Mouse (Mus musculus): ENCODE results near the gene Dgkb. TPM values are rescaled to one million over a fixed set of nuclear protein-coding genes. Genes with fewer than 3 reads are reported as not detected.

The Dgkb gene
- polyA plus RNA-seq, 1 experiment from 2014 or later, result 1.5 TPM

DNA sequence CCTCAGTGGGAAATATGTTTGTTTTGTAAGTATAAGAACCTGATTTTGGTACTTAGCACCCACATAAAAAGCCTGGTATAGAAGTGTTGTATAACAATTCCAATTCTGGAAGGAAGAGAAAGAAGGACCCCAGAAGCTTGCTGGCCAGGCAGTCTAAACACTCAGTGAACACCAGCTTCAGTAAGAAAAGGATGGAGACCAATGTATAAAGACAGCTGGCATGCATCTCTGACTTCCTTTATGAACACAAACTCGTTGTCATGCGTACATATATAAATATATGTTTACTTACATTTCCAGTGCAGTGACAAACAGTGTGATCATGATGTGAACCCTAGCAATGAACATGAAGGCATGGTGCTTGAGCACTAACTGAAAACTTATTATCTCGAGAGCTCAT lies 270.7 kb downstream of the Dgkb start:
- Histone ChIP-seq H3K9me3 (no peaks in the 10 kb centered on the region), H3K4me1 (no peaks in the 10 kb centered on the region), H3K9ac (no peak overlapping the region), H3K36me3 (no peaks in the 10 kb centered on the region), H3K27ac (no peak overlapping the region), H3K27me3 (replicated peaks) (no peaks in the 10 kb centered on the region), H3K4me3 (replicated peaks) (no peak overlapping the region), H3K4me2 (no peak overlapping the region)
- no peak for ATAC-seq (ENCODE audit: insufficient read depth, low FRiP score, low read depth)
- WGBS, result 73% methylated on average over 3 of the region's 3 CpGs

DNA sequence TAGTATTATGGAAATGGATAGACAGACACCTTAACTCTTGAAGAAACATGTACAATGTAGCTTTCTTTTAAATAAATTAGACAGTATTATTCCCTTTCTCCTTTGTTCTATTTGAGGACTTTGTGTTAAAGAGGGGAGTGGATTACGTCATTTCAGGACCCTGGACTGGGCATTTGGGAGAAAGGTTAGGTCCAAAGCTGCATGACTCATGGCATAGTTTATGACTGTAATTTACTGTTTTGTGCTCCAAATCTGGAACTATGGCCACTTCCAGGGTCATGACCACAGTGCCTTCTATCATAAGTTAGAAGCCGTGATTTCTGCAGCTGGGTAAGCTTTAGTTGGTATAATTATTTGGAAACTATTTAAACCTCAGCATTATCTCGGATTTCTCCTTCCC lies 294.4 kb downstream of the Dgkb start:
- Histone ChIP-seq H3K4me3 (replicated peaks) (no peak overlapping the region), H3K9me3 (no peaks in the 10 kb centered on the region), H3K27ac (no peak overlapping the region), H3K36me3 (no peaks in the 10 kb centered on the region), H3K4me1 (no peaks in the 10 kb centered on the region), H3K27me3 (replicated peaks) (no peaks in the 10 kb centered on the region), H3K9ac (no peak overlapping the region), H3K4me2 (no peak overlapping the region)
- 57% methylated on average over 3 of the region's 3 CpGs for WGBS
- no peak for ATAC-seq (ENCODE audit: insufficient read depth, low FRiP score, low read depth)

DNA sequence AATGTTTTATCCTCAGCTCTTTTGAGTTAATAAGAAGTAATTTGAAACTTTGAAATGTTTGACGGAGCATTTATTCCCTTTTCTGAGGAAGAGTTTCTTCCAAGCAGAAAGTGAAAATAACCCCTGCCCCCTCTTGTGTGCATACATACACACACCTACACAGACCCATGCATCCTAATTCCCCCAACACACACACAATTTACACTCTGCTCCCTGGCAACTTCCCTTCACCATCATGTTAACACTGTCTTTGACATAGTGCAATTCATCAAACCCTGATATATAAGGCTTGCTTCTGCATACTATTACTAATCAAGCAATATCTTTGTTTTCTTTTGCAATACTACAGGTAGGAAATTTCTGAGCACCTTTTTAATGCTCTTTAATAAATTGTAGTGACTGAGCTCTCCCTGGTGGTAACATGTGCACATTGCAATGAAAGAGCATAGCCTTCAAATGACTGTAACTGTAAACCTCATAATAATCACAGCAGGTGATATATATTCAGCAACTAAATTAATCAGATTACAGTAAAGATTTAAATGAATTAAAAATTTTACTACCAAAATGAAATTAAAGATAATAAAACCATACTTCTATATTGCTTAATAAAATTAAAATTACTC lies 297.6 kb downstream of the Dgkb start:
- no peak for ATAC-seq (ENCODE audit: insufficient read depth, low FRiP score, low read depth)
- no peak overlapping the region for H3K4me2 ChIP-seq
- H3K9ac ChIP-seq, result no peak overlapping the region
- H3K36me3 ChIP-seq, result no peaks in the 10 kb centered on the region
- H3K27ac ChIP-seq, result no peak overlapping the region
- H3K4me1 ChIP-seq, result no peaks in the 10 kb centered on the region
- no peak overlapping the region for H3K4me3 ChIP-seq (replicated peaks)
- H3K9me3 ChIP-seq, result no peaks in the 10 kb centered on the region
- WGBS, result 79% methylated on average over 1 of the region's 1 CpGs
- no peaks in the 10 kb centered on the region for H3K27me3 ChIP-seq (replicated peaks)

DNA sequence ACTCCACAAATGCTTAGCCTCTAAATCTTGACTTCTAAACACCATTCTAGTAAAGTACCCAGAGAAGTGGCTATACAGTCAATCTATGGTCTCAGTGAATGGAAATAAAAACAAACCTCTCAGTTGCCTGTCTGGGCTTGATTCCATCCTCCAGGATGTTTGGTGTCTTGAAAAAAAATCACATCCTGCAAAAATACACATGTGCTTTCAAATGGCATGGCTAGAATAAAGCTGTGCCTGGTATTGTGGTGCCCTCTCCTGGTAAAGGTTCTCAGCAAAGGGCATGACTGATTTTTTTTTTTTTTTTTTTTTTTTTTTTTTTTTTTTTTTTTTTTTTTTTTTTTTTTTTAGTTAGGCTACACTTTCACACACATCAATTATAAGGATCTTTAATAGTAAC lies 306.0 kb downstream of the Dgkb start:
- no peak overlapping the region for H3K9ac ChIP-seq
- no peak overlapping the region for H3K4me2 ChIP-seq
- ATAC-seq (ENCODE audit: insufficient read depth, low FRiP score, low read depth), result no peak
- H3K27ac ChIP-seq, result no peak overlapping the region
- H3K4me3 ChIP-seq (replicated peaks), result no peak overlapping the region
- no peaks in the 10 kb centered on the region for H3K36me3 ChIP-seq
- H3K9me3 ChIP-seq, result no peaks in the 10 kb centered on the region
- no peaks in the 10 kb centered on the region for H3K27me3 ChIP-seq (replicated peaks)
- no peaks in the 10 kb centered on the region for H3K4me1 ChIP-seq

DNA sequence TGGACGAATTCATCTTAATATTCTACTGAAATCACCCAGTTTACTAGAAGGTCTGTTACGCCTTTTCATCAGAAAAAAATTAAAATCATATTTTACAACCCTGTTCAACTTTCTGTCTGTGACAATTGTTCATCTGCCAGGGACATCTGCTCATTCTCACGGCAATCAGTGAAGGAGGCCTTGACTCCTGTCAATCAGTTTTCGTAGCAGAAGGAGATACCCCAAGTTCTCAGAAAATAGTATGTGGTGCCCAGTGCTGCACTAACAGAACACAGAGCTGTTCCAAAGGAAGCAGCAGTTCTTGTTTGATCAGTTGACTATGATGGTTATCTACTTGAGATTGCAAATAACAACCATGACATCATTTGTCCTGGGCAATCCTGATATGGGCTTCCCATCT lies 307.8 kb downstream of the Dgkb start:
- H3K27me3 ChIP-seq (replicated peaks), result no peaks in the 10 kb centered on the region
- H3K4me3 ChIP-seq (replicated peaks), result no peak overlapping the region
- H3K4me1 ChIP-seq, result no peaks in the 10 kb centered on the region
- no peak for ATAC-seq (ENCODE audit: insufficient read depth, low FRiP score, low read depth)
- H3K9me3 ChIP-seq, result no peaks in the 10 kb centered on the region
- H3K4me2 ChIP-seq, result no peak overlapping the region
- WGBS, result 73% methylated on average over 4 of the region's 4 CpGs
- no peaks in the 10 kb centered on the region for H3K36me3 ChIP-seq
- H3K9ac ChIP-seq, result no peak overlapping the region
- no peak overlapping the region for H3K27ac ChIP-seq

DNA sequence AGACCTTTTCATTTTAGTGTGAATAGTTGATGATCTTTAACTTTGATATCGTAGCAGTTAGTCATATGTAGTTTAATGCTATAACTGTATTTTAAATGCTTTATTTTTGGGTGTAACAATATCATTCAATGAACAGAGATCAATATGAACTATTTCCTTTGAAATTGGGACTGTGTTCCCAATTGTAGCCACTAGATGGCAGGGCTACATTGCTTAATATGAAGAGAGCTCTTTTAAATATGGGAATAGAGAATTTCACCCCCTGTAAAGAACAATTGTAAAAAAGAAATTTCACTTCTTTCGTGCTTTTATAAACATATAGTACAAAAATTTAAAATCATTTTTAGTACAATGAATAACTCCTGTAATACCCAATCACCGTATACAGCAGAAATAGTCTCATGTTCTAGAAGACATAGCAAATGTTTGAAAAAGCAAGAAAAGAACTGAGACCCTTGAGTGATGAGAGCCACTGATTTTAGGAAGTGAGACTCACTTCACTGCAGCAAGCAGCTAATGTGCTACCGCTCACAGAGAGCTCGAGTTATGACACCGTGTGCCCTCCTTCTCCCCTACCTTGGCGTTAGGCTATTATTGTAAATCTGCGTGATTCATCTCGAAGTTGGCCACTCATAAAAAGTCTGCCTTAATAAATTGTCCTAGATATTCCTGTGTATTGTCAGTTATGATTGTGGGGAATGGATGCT lies 312.8 kb downstream of the Dgkb start:
- no peaks in the 10 kb centered on the region for H3K9me3 ChIP-seq
- H3K27me3 ChIP-seq (replicated peaks), result no peaks in the 10 kb centered on the region
- 61% methylated on average over 9 of the region's 9 CpGs for WGBS
- no peak overlapping the region for H3K4me2 ChIP-seq
- no peak overlapping the region for H3K27ac ChIP-seq
- ATAC-seq (ENCODE audit: insufficient read depth, low FRiP score, low read depth), result no peak
- no peak overlapping the region for H3K9ac ChIP-seq
- H3K4me3 ChIP-seq (replicated peaks), result no peak overlapping the region
- H3K36me3 ChIP-seq, result no peaks in the 10 kb centered on the region
- H3K4me1 ChIP-seq, result no peaks in the 10 kb centered on the region

DNA sequence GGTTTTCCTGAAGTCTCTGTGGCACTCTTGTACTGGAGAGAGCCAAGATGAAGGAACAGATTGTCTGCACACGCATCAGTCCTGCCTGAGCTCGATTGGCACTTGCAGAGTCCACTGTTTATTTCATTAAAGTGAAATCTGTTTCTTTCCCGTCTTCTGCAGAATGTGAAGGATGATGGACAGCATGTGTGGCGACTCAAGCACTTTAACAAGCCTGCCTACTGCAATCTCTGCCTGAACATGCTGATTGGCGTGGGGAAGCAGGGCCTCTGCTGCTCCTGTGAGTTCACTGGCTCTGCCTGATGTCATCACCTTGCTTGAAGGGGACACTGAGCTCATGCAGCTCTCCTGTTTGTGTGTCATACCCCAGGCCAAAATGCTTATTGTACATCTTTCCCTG lies 318.9 kb downstream of the Dgkb start:
- no peak overlapping the region for H3K27ac ChIP-seq
- H3K9me3 ChIP-seq, result no peaks in the 10 kb centered on the region
- no peaks in the 10 kb centered on the region for H3K4me1 ChIP-seq
- no peaks in the 10 kb centered on the region for H3K36me3 ChIP-seq
- H3K27me3 ChIP-seq (replicated peaks), result no peaks in the 10 kb centered on the region
- no peak overlapping the region for H3K9ac ChIP-seq
- no peak overlapping the region for H3K4me2 ChIP-seq
- 59% methylated on average over 5 of the region's 5 CpGs for WGBS
- no peak for ATAC-seq (ENCODE audit: insufficient read depth, low FRiP score, low read depth)
- no peak overlapping the region for H3K4me3 ChIP-seq (replicated peaks)

DNA sequence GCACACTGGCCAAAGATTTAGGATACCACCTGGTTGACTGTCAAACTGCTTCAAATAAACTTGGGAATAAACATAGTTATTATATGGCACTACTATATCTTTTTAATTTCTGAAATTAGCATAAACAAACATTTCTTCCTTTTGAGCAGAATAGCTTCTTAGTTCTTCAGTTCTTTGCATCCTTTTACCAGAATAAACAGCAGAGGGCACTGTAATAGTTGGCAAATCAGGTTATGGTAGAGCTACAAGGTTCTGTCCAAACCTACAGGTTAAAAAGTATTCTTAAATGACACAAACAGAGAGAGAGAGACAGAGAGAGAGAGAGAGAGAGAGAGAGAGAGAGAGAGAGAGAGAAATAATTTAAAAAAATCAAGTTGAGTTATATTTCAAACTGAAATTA lies 322.5 kb downstream of the Dgkb start:
- no peak for ATAC-seq (ENCODE audit: insufficient read depth, low FRiP score, low read depth)
- Histone ChIP-seq H3K9me3 (no peaks in the 10 kb centered on the region), H3K27ac (no peak overlapping the region), H3K4me3 (replicated peaks) (no peak overlapping the region), H3K9ac (no peak overlapping the region), H3K4me1 (no peaks in the 10 kb centered on the region), H3K36me3 (no peaks in the 10 kb centered on the region), H3K4me2 (no peak overlapping the region), H3K27me3 (replicated peaks) (no peaks in the 10 kb centered on the region)

DNA sequence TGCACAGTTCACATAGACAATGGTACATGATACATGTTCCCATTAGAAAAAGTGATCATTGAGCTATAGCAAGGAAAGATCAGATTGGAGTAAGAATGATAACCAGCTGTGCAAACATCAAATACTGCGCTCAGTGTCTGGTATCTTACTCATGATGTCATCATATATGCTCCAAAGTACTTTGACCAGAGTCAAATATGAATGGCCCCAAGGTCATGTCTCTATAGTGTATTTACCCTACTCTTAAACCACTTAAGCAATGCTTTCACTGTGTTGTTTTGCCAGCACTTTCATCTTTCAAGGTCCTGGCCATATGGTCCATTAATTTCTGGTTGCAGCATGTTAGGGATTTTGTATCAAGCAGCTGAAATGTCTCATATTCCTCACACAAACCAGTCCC lies 415.1 kb downstream of the Dgkb start:
- Histone ChIP-seq H3K9ac (no peak overlapping the region), H3K27ac (no peak overlapping the region), H3K36me3 (no peaks in the 10 kb centered on the region), H3K27me3 (replicated peaks) (no peaks in the 10 kb centered on the region), H3K4me2 (no peak overlapping the region), H3K4me1 (no peaks in the 10 kb centered on the region), H3K9me3 (no peaks in the 10 kb centered on the region), H3K4me3 (replicated peaks) (no peak overlapping the region)
- peak; percentile 39; the same call in 1 of the 2 replicates for ATAC-seq (ENCODE audit: insufficient read depth, low FRiP score, low read depth)
- 45% methylated on average over 1 of the region's 1 CpGs for WGBS

DNA sequence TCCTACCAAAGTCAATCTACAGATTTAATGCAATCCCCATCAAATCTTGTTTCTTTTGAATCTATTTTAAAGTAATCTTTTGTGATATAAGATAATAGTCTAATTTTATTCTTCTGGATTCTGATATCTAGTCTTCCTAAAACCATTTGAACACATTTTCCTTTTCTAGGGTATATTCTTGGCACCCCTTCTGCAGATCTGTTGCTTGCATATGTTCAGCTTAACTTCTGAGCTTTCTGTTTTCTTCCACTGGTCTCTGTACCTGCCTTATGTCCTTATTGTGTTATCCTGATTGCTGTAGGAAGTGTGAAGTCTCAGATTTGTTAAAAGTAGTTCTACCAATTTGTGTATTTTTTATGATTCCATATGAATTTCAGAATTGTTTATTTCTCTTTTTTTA lies 451.3 kb downstream of the Dgkb start:
- Histone ChIP-seq H3K27ac (no peak overlapping the region), H3K27me3 (replicated peaks) (no peaks in the 10 kb centered on the region), H3K4me3 (replicated peaks) (no peak overlapping the region), H3K4me2 (no peak overlapping the region), H3K36me3 (no peaks in the 10 kb centered on the region), H3K9me3 (no peaks in the 10 kb centered on the region), H3K9ac (no peak overlapping the region), H3K4me1 (no peaks in the 10 kb centered on the region)
- ATAC-seq (ENCODE audit: insufficient read depth, low FRiP score, low read depth), result no peak

DNA sequence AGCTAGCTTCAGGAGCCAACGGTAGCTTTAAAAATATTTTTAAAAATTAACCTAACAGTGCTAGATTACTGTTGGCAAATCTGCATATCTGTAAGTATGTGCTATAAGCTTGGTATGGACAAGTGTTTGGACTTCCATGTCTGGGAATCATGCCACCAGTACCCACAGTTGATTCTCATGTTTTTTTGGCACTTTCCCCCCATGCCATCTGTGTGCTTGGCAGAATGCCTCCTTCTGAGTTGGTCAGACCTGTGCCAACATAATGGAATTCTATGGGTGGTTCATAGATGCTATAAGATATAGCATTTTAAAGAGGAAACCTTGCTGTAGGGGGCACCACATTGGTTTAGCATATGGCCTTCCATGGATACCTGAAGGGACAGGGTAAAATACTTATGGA lies 484.0 kb downstream of the Dgkb start:
- no peaks in the 10 kb centered on the region for H3K36me3 ChIP-seq
- H3K4me1 ChIP-seq, result no peaks in the 10 kb centered on the region
- no peaks in the 10 kb centered on the region for H3K9me3 ChIP-seq
- no peak for ATAC-seq (ENCODE audit: insufficient read depth, low FRiP score, low read depth)
- no peak overlapping the region for H3K27ac ChIP-seq
- H3K4me3 ChIP-seq (replicated peaks), result no peak overlapping the region
- H3K9ac ChIP-seq, result no peak overlapping the region
- no peaks in the 10 kb centered on the region for H3K27me3 ChIP-seq (replicated peaks)
- no peak overlapping the region for H3K4me2 ChIP-seq
- 89% methylated on average over 1 of the region's 1 CpGs for WGBS

DNA sequence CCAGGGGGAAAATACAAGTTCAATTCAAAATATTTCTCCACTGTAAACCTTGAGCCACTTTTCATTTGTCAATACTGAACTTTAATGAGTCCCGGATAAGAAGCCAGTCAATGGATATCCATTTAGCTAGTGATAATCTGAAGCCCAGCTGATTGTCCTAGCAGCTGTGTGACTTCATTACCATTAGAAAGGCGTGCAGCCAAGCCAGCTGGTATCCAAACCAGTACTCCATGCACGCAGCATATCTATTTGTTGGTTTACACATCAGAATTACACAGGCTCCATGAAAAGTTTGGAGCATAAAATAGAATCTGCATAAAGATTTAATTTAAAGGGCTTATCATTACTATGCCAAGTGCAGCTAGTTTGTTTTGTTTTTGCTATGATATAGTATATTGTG lies 486.3 kb downstream of the Dgkb start:
- Histone ChIP-seq H3K9ac (no peak overlapping the region), H3K4me2 (no peak overlapping the region), H3K4me1 (no peaks in the 10 kb centered on the region), H3K27me3 (replicated peaks) (no peaks in the 10 kb centered on the region), H3K36me3 (no peaks in the 10 kb centered on the region), H3K9me3 (no peaks in the 10 kb centered on the region), H3K4me3 (replicated peaks) (no peak overlapping the region), H3K27ac (no peak overlapping the region)
- WGBS, result 51% methylated on average over 3 of the region's 3 CpGs
- no peak for ATAC-seq (ENCODE audit: insufficient read depth, low FRiP score, low read depth)

DNA sequence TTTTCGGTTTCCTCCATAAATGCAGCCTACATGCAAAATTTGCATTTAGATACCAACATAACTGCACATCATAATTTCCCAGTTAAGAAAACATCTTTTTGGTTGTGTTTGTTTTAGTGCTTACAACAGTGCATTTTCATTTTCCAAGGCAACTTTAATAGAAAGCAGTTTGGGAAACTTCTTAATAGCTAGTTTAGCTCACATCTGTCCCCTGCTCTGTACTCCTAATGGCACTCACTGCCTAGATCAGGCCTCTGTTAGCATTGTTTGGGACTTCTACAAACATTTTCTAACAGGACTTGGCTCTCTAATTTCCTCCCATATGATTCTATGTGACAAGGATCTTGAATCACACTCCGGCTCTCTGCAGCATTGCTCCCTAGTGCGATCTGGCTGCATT lies 486.7 kb downstream of the Dgkb start:
- no peak for ATAC-seq (ENCODE audit: insufficient read depth, low FRiP score, low read depth)
- WGBS, result 85% methylated on average over 3 of the region's 3 CpGs
- no peaks in the 10 kb centered on the region for H3K27me3 ChIP-seq (replicated peaks)

More for the DNA sequence above, 486.7 kb downstream of the Dgkb start:
- Histone ChIP-seq H3K36me3 (no peaks in the 10 kb centered on the region), H3K9me3 (no peaks in the 10 kb centered on the region), H3K4me3 (replicated peaks) (no peak overlapping the region), H3K27ac (no peak overlapping the region), H3K4me2 (no peak overlapping the region), H3K9ac (no peak overlapping the region), H3K4me1 (no peaks in the 10 kb centered on the region)

All from stomach, embryonic 15.5 days (tissue).